Mouse (Mus musculus): Measurements from ENCODE around the gene Sebox.

Sebox gene

DNA sequence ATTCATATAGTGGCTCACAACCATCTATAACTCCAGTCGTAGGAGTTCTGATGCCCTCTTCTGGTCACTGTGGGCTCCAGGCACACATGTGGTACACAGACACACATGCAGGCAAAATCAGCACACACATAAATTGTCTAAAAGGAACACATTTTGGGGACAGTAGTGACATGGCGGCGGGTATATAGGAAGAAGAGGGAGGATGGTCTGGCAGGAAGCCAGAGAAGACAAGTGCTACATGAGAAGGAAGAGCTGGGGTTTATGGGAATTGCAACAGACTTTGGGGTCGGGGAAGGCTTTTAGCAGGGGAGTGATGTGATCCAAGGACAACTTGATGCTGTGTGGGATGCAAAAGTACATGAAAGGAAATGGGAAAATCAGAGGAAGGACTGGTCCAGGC is 31.3 kb downstream of the Sebox start:
- no peak for DNase-seq (ENCODE audit: low read depth, low spot score)

DNA sequence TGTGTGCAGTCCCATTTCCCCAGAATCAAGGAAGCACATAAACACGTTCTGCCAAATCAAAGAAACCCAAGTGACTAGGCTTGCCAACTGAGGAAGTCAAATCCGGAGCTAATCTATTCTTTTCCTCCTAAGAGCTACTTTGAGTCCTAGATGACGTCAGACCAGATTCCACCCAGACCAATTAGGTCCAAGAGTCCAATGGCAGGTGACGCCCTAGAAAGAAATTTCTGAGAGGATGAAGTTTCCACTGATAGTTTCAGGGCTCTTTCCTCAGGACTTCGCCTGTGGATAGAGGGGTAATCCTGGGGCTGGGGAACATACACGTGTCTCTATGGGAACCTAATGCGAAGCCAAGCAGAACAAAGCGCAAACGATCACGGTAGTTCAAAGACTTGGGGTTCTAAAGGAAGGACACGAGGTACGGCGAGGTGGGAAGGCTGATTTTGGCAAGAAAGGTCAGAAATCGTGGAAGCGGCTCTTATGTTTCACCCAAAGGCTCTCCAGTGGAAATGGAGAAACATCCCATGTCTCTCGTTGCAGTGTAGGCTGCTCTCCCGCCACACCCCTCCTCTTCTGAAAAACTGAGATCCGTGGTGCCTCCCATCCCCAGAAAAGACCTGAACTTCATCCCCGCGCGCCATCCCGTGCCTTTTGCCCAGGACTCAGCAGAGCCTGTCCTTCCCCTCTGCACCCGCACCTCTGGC is 32.3 kb downstream of the Sebox start:
- no peak for DNase-seq (ENCODE audit: low read depth, low spot score)

DNA sequence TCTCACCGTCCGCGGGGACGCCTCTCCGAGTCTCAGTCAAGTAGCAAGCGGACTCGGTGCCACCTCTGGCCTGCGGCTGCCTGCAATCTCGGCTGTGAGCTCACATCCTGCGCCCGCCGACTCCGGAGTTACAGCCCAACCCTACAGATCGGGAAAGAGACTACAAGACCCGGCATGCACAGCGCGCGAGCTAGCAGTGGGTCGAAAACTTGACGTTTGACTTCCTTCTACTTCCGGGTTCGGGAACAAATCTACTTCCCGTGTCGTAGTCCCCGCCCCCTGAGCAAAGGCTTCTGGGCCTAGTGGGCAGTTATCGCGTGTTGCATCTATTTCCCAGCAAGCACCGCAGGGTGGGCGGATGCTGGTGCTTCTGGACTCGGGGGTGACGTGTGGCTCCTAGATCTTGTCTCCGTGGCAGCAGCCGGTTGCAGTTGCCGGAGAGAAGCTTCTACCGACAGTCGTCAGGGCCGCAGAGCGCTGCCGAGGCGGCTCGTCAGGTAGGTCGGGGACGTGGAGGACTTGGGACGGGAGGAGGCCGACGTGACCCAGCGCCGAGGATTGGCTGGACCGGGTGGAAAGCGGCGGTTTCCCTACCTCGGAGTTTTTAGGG is 32.9 kb downstream of the Sebox start, which contains the start of the genes Tnfaip1 and Ift20:
TSS of gene Tnfaip1 (minus strand) at position 253 of the 610 bp plus-strand sequence.
TSS of gene Ift20 (plus strand) at position 282 of the 610 bp plus-strand sequence.
- peak; percentile 99 for DNase-seq (ENCODE audit: low read depth, low spot score)

- DNase-seq (ENCODE audit: low read depth, low spot score): no peak
These were observed 33.4 kb downstream of the Sebox start for GRCm38 (mm10) chr11:78536690-78537084.

DNA sequence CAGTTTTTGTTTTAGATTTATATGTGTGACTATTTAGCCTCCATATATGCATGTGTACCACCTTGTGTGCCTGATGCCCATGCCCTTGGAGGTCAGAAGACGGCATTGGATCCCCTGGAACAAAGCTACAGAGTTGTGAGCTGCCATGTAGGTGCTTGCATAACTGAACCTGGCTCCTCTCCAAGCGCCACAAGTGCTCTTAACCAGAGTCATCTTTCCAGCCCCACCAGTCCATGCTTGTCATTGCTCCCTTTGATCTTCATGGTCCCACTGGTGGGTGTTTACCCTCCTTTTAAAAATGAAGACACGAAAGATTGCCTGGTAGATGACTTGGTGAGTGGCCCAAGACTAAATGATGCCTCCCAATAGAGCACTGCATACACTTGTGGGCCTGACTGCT is 37.1 kb downstream of the Sebox start:
- no peak for DNase-seq (ENCODE audit: low read depth, low spot score)

GRCm38 (mm10) chr11:78544449-78545111 is 41.3 kb downstream of the Sebox start:
- no peak for DNase-seq (ENCODE audit: low read depth, low spot score)

- DNase-seq (ENCODE audit: low read depth, low spot score): no peak
These were observed 41.9 kb downstream of the Sebox start for GRCm38 (mm10) chr11:78545181-78545580.

- DNase-seq (ENCODE audit: low read depth, low spot score): no peak
These were observed 44.6 kb downstream of the Sebox start for GRCm38 (mm10) chr11:78547718-78548460.

GRCm38 (mm10) chr11:78549491-78549987 is 46.3 kb downstream of the Sebox start:
- no peak for DNase-seq (ENCODE audit: low read depth, low spot score)

- peak; percentile 96 for DNase-seq (ENCODE audit: low read depth, low spot score)
These were observed 47.2 kb downstream of the Sebox start, which contains the start of gene Tmem97 for GRCm38 (mm10) chr11:78550168-78551058. Gene Tmem97, minus strand, starts transcription at chr11:78550777.

DNA sequence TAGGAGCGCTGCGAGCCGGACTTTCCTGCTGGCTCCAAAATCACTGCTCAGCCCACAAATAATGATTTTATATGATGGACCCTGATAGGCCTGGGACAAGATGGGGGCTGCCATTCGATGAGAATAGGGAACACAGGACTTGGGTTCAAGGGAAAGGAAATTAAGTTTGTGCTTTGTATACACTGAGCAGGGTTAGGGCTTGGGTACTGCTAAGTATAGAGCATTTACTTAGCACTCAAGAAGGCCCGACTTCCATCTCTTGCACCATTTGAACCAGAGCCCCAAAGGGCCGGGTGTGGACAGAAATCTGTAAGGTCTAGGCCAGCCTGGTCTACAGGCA is 47.8 kb downstream of the Sebox start:
- no peak for DNase-seq (ENCODE audit: low read depth, low spot score)

Measured in brain, embryonic 18.5 days (tissue).